Mouse (Mus musculus): ENCODE data around the gene Cavin1. TPM values are rescaled to one million over a fixed set of nuclear protein-coding genes. Genes with fewer than 3 reads are reported as not detected.

Gene Cavin1
- polyA plus RNA-seq, 1 experiment: 27.0 TPM

- no peak overlapping the region for H3K4me3 ChIP-seq (ENCODE audit: extremely low read depth, insufficient read depth, insufficient read length)
- H3K4me1 ChIP-seq (ENCODE audit: control insufficient read depth, insufficient read depth, insufficient read length): no peaks in the 10 kb centered on the region; the same call in 1 of the 2 replicates
- 0 out of 2 replicates have a peak, but pooled peaks cover 1% of the 10 kb centered on the region for H3K27me3 ChIP-seq (ENCODE audit: control insufficient read depth, insufficient read depth, low read length)
- no peak for DNase-seq (ENCODE audit: low read depth in 1 of 2, low spot score in 2 of 2)
- no peaks in the 10 kb centered on the region for H3K36me3 ChIP-seq (ENCODE audit: control insufficient read depth, insufficient read depth, low read length)
- no peak for TF ChIP-seq POLR2A (IDR thresholded peaks at IDR 0.05; ENCODE audit: low read depth, low read length)
- TF ChIP-seq CTCF (IDR thresholded peaks at IDR 0.05; ENCODE audit: extremely low read depth, insufficient read depth, insufficient read length, insufficient replicate concordance): no peak
- H3K27ac ChIP-seq (ENCODE audit: insufficient read depth, low read length): no peak overlapping the region
- 64% methylated on average over 8 of the region's 8 CpGs for WGBS
Observed at GRCm38 (mm10) chr11:100982087-100982486, 11.4 kb upstream of the Cavin1 start.

GRCm38 (mm10) chr11:100981236-100981635, 10.5 kb upstream of the Cavin1 start:
- Histone ChIP-seq H3K36me3 (ENCODE audit: control insufficient read depth, insufficient read depth, low read length) (no peaks in the 10 kb centered on the region), H3K4me3 (ENCODE audit: extremely low read depth, insufficient read depth, insufficient read length) (no peak overlapping the region), H3K4me1 (ENCODE audit: control insufficient read depth, insufficient read depth, insufficient read length) (no peaks in the 10 kb centered on the region; the same call in 1 of the 2 replicates), H3K27me3 (ENCODE audit: control insufficient read depth, insufficient read depth, low read length) (0 out of 2 replicates have a peak, but pooled peaks cover 1% of the 10 kb centered on the region), H3K27ac (ENCODE audit: insufficient read depth, low read length) (no peak overlapping the region)
- DNase-seq (ENCODE audit: low read depth in 1 of 2, low spot score in 2 of 2): no peak
- no peak for TF ChIP-seq CTCF (IDR thresholded peaks at IDR 0.05; ENCODE audit: extremely low read depth, insufficient read depth, insufficient read length, insufficient replicate concordance)
- WGBS: 81% methylated on average over 3 of the region's 3 CpGs

GRCm38 (mm10) chr11:100980438-100980837, 9.8 kb upstream of the Cavin1 start:
- TF ChIP-seq POLR2A (IDR thresholded peaks at IDR 0.05; ENCODE audit: low read depth, low read length): no peak
- TF ChIP-seq CTCF (IDR thresholded peaks at IDR 0.05; ENCODE audit: extremely low read depth, insufficient read depth, insufficient read length, insufficient replicate concordance): no peak
- H3K36me3 ChIP-seq (ENCODE audit: control insufficient read depth, insufficient read depth, low read length): no peaks in the 10 kb centered on the region
- H3K4me1 ChIP-seq (ENCODE audit: control insufficient read depth, insufficient read depth, insufficient read length): no peaks in the 10 kb centered on the region; the same call in 1 of the 2 replicates
- H3K4me3 ChIP-seq (ENCODE audit: extremely low read depth, insufficient read depth, insufficient read length): no peak overlapping the region
- H3K27ac ChIP-seq (ENCODE audit: insufficient read depth, low read length): no peak overlapping the region
- 0 out of 2 replicates have a peak, but pooled peaks cover 1% of the 10 kb centered on the region for H3K27me3 ChIP-seq (ENCODE audit: control insufficient read depth, insufficient read depth, low read length)
- WGBS: 79% methylated on average over 1 of the region's 1 CpGs
- no peak for DNase-seq (ENCODE audit: low read depth in 1 of 2, low spot score in 2 of 2)

- Histone ChIP-seq H3K27me3 (ENCODE audit: control insufficient read depth, insufficient read depth, low read length) (0 out of 2 replicates have a peak, but pooled peaks cover 1% of the 10 kb centered on the region), H3K4me1 (ENCODE audit: control insufficient read depth, insufficient read depth, insufficient read length) (no peaks in the 10 kb centered on the region; the same call in 1 of the 2 replicates), H3K27ac (ENCODE audit: insufficient read depth, low read length) (no peak overlapping the region), H3K36me3 (ENCODE audit: control insufficient read depth, insufficient read depth, low read length) (no peaks in the 10 kb centered on the region), H3K4me3 (ENCODE audit: extremely low read depth, insufficient read depth, insufficient read length) (no peak overlapping the region)
- TF ChIP-seq CTCF (IDR thresholded peaks at IDR 0.05; ENCODE audit: extremely low read depth, insufficient read depth, insufficient read length, insufficient replicate concordance) (no peak), POLR2A (IDR thresholded peaks at IDR 0.05; ENCODE audit: low read depth, low read length) (no peak)
- WGBS: 82% methylated on average over 8 of the region's 8 CpGs
- no peak for DNase-seq (ENCODE audit: low read depth in 1 of 2, low spot score in 2 of 2)
Observed at GRCm38 (mm10) chr11:100979887-100980286, 9.2 kb upstream of the Cavin1 start.

GRCm38 (mm10) chr11:100975241-100975640, 4.6 kb upstream of the Cavin1 start:
- no peaks in the 10 kb centered on the region for H3K4me1 ChIP-seq (ENCODE audit: control insufficient read depth, insufficient read depth, insufficient read length)
- DNase-seq (ENCODE audit: low read depth in 1 of 2, low spot score in 2 of 2): no peak
- no peaks in the 10 kb centered on the region for H3K36me3 ChIP-seq (ENCODE audit: control insufficient read depth, insufficient read depth, low read length)
- H3K4me3 ChIP-seq (ENCODE audit: extremely low read depth, insufficient read depth, insufficient read length): no peak overlapping the region
- WGBS: 83% methylated on average over 7 of the region's 7 CpGs
- H3K27ac ChIP-seq (ENCODE audit: insufficient read depth, low read length): no peak overlapping the region
- TF ChIP-seq CTCF (IDR thresholded peaks at IDR 0.05; ENCODE audit: extremely low read depth, insufficient read depth, insufficient read length, insufficient replicate concordance) (no peak), POLR2A (IDR thresholded peaks at IDR 0.05; ENCODE audit: low read depth, low read length) (no peak)
- H3K27me3 ChIP-seq (ENCODE audit: control insufficient read depth, insufficient read depth, low read length): peaks cover 5% of the 10 kb centered on the region

- H3K27me3 ChIP-seq (ENCODE audit: control insufficient read depth, insufficient read depth, low read length): peaks cover 13% of the 10 kb centered on the region
- H3K4me1 ChIP-seq (ENCODE audit: control insufficient read depth, insufficient read depth, insufficient read length): peaks cover 3% of the 10 kb centered on the region
- no peak overlapping the region for H3K4me3 ChIP-seq (ENCODE audit: extremely low read depth, insufficient read depth, insufficient read length)
- no peak for TF ChIP-seq POLR2A (IDR thresholded peaks at IDR 0.05; ENCODE audit: low read depth, low read length)
- no peak for TF ChIP-seq CTCF (IDR thresholded peaks at IDR 0.05; ENCODE audit: extremely low read depth, insufficient read depth, insufficient read length, insufficient replicate concordance)
- 75% methylated on average over 14 of the region's 14 CpGs for WGBS
- no peak overlapping the region for H3K27ac ChIP-seq (ENCODE audit: insufficient read depth, low read length)
- no peak for DNase-seq (ENCODE audit: low read depth in 1 of 2, low spot score in 2 of 2)
- H3K36me3 ChIP-seq (ENCODE audit: control insufficient read depth, insufficient read depth, low read length): no peaks in the 10 kb centered on the region
Observed at GRCm38 (mm10) chr11:100974381-100974970, 3.8 kb upstream of the Cavin1 start.

- no peak overlapping the region for H3K27ac ChIP-seq (ENCODE audit: insufficient read depth, low read length)
- 92% methylated on average over 7 of the region's 7 CpGs for WGBS
- DNase-seq (ENCODE audit: low read depth in 1 of 2, low spot score in 2 of 2): no peak
- H3K4me3 ChIP-seq (ENCODE audit: extremely low read depth, insufficient read depth, insufficient read length): no peak overlapping the region
- H3K27me3 ChIP-seq (ENCODE audit: control insufficient read depth, insufficient read depth, low read length): peaks cover 18% of the 10 kb centered on the region
- TF ChIP-seq POLR2A (IDR thresholded peaks at IDR 0.05; ENCODE audit: low read depth, low read length) (no peak), CTCF (IDR thresholded peaks at IDR 0.05; ENCODE audit: extremely low read depth, insufficient read depth, insufficient read length, insufficient replicate concordance) (no peak)
- H3K36me3 ChIP-seq (ENCODE audit: control insufficient read depth, insufficient read depth, low read length): no peaks in the 10 kb centered on the region
- peaks cover 8% of the 10 kb centered on the region for H3K4me1 ChIP-seq (ENCODE audit: control insufficient read depth, insufficient read depth, insufficient read length)
Observed at GRCm38 (mm10) chr11:100973245-100973644, 2.6 kb upstream of the Cavin1 start.

All from spleen, adult 2 months (tissue).